17 mouse cellular contexts compared by ENCODE assay signal in the genomic region with DNA sequence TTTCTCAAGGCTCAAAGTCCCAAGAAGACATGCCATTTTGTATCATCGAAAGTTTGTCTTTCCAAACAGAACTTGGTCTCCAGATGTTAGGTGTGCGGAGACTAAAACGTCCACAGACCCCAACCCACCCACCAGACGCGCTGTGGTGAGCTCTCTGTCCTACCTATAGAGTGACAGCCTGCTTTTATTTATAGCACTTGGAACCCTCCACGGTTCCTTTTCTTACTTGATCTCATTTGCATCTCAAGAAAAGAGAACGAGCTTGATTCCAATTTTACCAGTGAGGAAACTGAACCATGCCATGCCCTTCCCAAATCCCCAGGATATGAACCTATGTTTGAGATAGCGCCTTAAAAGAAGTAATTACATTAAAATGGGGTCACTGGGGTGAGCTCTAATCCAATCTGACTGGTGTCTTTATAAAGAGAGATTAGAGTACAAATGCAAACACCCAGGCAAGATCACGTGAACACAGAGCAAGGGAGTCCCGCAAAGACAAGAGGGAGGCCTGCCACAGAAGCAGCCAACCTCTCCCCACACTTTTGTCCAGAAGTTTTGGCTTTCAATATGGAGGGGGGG. TPM values are rescaled to one million over a fixed set of nuclear protein-coding genes. Genes with fewer than 3 reads are reported as not detected.
DNase-seq lines count a peak whose midpoint lies in the region; ATAC-seq and TF ChIP-seq lines count a peak whose summit lies in the region.
"Had no signal": no experiment of that assay in that cellular context is flagged by ENCODE, and none has a peak within 500 bp of the region (broad histone marks: within the 10 kb centered on the region; RNA-seq: fewer than 3 reads in every experiment).

No protein-coding gene starts in this region.

- peaks cover 60% of the 10 kb centered on the region for H3K4me1 ChIP-seq in heart, embryonic 10.5 days
- peaks cover 26% of the 10 kb centered on the region for H3K4me1 ChIP-seq in midbrain, embryonic 11.5 days (ENCODE audit: control insufficient read depth, insufficient read depth, low read length)
- H3K4me1 ChIP-seq in midbrain, embryonic 15.5 days: peaks cover 11% of the 10 kb centered on the region
- H3K4me1 ChIP-seq in forebrain, embryonic 15.5 days: peaks cover 31% of the 10 kb centered on the region
- peaks cover 19% of the 10 kb centered on the region; the same call in 1 of the 2 replicates for H3K4me1 ChIP-seq in lung, postnatal 0 days (ENCODE audit: insufficient read depth, low read depth, low read length)

- no peaks in the 10 kb centered on the region for H3K9me3 ChIP-seq in heart, embryonic 10.5 days
- no peaks in the 10 kb centered on the region for H3K9me3 ChIP-seq in midbrain, embryonic 11.5 days (ENCODE audit: control insufficient read depth, low read length)
- H3K9me3 ChIP-seq in midbrain, embryonic 15.5 days: no peaks in the 10 kb centered on the region
- H3K9me3 ChIP-seq in forebrain, embryonic 15.5 days: no peaks in the 10 kb centered on the region
- H3K9me3 ChIP-seq in lung, postnatal 0 days (ENCODE audit: low read length): no peaks in the 10 kb centered on the region
- H3K9me3 ChIP-seq: embryonic facial prominence, embryonic 15.5 days; neural tube, embryonic 15.5 days had no signal

- H3K27ac ChIP-seq in heart, embryonic 10.5 days: peak overlapping the region; percentile 79
- H3K27ac ChIP-seq in midbrain, embryonic 11.5 days (ENCODE audit: low read depth, low read length): no peak overlapping the region
- no peak overlapping the region for H3K27ac ChIP-seq in midbrain, embryonic 15.5 days
- H3K27ac ChIP-seq in forebrain, embryonic 15.5 days (replicated peaks): no peak overlapping the region
- no peak overlapping the region for H3K27ac ChIP-seq in lung, postnatal 0 days (ENCODE audit: low read length)
- H3K27ac ChIP-seq: embryonic facial prominence, embryonic 15.5 days; hindbrain, embryonic 14.5 days; left cerebral cortex, adult 2 months; neural tube, embryonic 15.5 days had no signal

- no peak overlapping the region for H3K4me3 ChIP-seq in heart, embryonic 10.5 days
- no peak overlapping the region for H3K4me3 ChIP-seq in midbrain, embryonic 11.5 days (ENCODE audit: low read depth, low read length)
- H3K4me3 ChIP-seq in midbrain, embryonic 15.5 days: no peak overlapping the region
- no peak overlapping the region for H3K4me3 ChIP-seq in forebrain, embryonic 15.5 days
- H3K4me3 ChIP-seq in lung, postnatal 0 days (ENCODE audit: low read depth, low read length): no peak overlapping the region
- H3K4me3 ChIP-seq: embryonic facial prominence, embryonic 15.5 days; left cerebral cortex, adult 2 months; neural tube, embryonic 15.5 days had no signal

- no peak for TF ChIP-seq CTCF in lung, postnatal 0 days (IDR thresholded peaks at IDR 0.05)

- DNase-seq in heart, embryonic 10.5 days (ENCODE audit: low spot score): no peak
- DNase-seq in heart, adult 11 months: no peak
- DNase-seq in midbrain, embryonic 11.5 days (ENCODE audit: low spot score, missing footprints): peak; percentile 90
- DNase-seq in lung, postnatal 0 days (ENCODE audit: low spot score): no peak
- DNase-seq: adrenal gland, postnatal 10 days; cerebellum, adult 9-11 months; kidney, postnatal 25 days; left cerebral cortex, postnatal 4 days; liver; thymus, adult 2 months had no signal

- WGBS in heart, embryonic 10.5 days: 73% methylated on average over 10 of the region's 10 CpGs
- 18% methylated on average over 10 of the region's 10 CpGs for WGBS in midbrain, embryonic 11.5 days
- WGBS in midbrain, embryonic 15.5 days: 15% methylated on average over 10 of the region's 10 CpGs
- 9% methylated on average over 10 of the region's 10 CpGs for WGBS in forebrain, embryonic 15.5 days
- 75% methylated on average over 10 of the region's 10 CpGs for WGBS in lung, postnatal 0 days

- ATAC-seq in midbrain, embryonic 11.5 days (ENCODE audit: low FRiP score): peak; percentile 64; the same call in 1 of the 2 replicates
- no peak for ATAC-seq in midbrain, embryonic 15.5 days (replicated peaks)
- ATAC-seq in forebrain, embryonic 15.5 days (replicated peaks): 0 out of 2 replicates have a peak, but pooled peaks have one; percentile 12
- no peak for ATAC-seq in lung, postnatal 0 days
- ATAC-seq in activated CD4-positive, CD25-positive, alpha-beta regulatory T cell, adult 4 months: no peak

- no peaks in the 10 kb centered on the region for H3K36me3 ChIP-seq in heart, embryonic 10.5 days
- no peaks in the 10 kb centered on the region for H3K36me3 ChIP-seq in midbrain, embryonic 11.5 days (ENCODE audit: control insufficient read depth, insufficient read depth, low read length)
- H3K36me3 ChIP-seq in midbrain, embryonic 15.5 days (replicated peaks): no peaks in the 10 kb centered on the region
- no peaks in the 10 kb centered on the region for H3K36me3 ChIP-seq in forebrain, embryonic 15.5 days
- H3K36me3 ChIP-seq in lung, postnatal 0 days (ENCODE audit: insufficient read depth, low read length): no peaks in the 10 kb centered on the region
- H3K36me3 ChIP-seq: embryonic facial prominence, embryonic 15.5 days; neural tube, embryonic 15.5 days had no signal

- TF ChIP-seq EP300 in lung, postnatal 0 days (IDR thresholded peaks at IDR 0.05): no peak

- H3K9ac ChIP-seq in midbrain, embryonic 11.5 days (ENCODE audit: low read length): no peak overlapping the region
- H3K9ac ChIP-seq in midbrain, embryonic 15.5 days: no peak overlapping the region
- H3K9ac ChIP-seq in forebrain, embryonic 15.5 days (replicated peaks): no peak overlapping the region
- H3K9ac ChIP-seq in lung, postnatal 0 days (replicated peaks; ENCODE audit: low read depth): no peak overlapping the region
- H3K9ac ChIP-seq: embryonic facial prominence, embryonic 15.5 days; hindbrain, embryonic 14.5 days; neural tube, embryonic 15.5 days had no signal

- 0 out of 2 replicates have a peak, but pooled peaks cover 7% of the 10 kb centered on the region for H3K27me3 ChIP-seq in heart, embryonic 10.5 days (ENCODE audit: insufficient read depth, poor library complexity, severe bottlenecking)
- H3K27me3 ChIP-seq in midbrain, embryonic 11.5 days (ENCODE audit: control insufficient read depth, insufficient read depth, low read length): peaks cover 32% of the 10 kb centered on the region
- peaks cover 31% of the 10 kb centered on the region for H3K27me3 ChIP-seq in midbrain, embryonic 15.5 days (replicated peaks)
- H3K27me3 ChIP-seq in forebrain, embryonic 15.5 days: peaks cover 16% of the 10 kb centered on the region; the same call in 1 of the 2 replicates
- H3K27me3 ChIP-seq in lung, postnatal 0 days (replicated peaks; ENCODE audit: insufficient read depth, low read length): no peaks in the 10 kb centered on the region

- H3K4me2 ChIP-seq in midbrain, embryonic 11.5 days: no peak overlapping the region; the same call in 1 of the 2 replicates
- H3K4me2 ChIP-seq in midbrain, embryonic 15.5 days: no peak overlapping the region
- H3K4me2 ChIP-seq in forebrain, embryonic 15.5 days (replicated peaks): no peak overlapping the region
- no peak overlapping the region for H3K4me2 ChIP-seq in lung, postnatal 0 days (replicated peaks; ENCODE audit: low read depth, low read length)
- H3K4me2 ChIP-seq: embryonic facial prominence, embryonic 15.5 days; hindbrain, embryonic 14.5 days; neural tube, embryonic 15.5 days had no signal

RNA-seq across cellular contexts. Expression of a gene that starts 48.5 kb away (rescaled TPM):
- 14.7 and 15.2 TPM in 2 replicates for polyA plus RNA-seq in heart, embryonic 10.5 days (2016; fragmentation: Nextera tagmentation; extraction: Ambion mirVana)
- polyA plus RNA-seq in midbrain, embryonic 11.5 days (2014; fragmentation: Nextera tagmentation; extraction: Ambion mirVana): 18.4 and 21.5 TPM in 2 replicates
- 25.3 and 27.3 TPM in 2 replicates for polyA plus RNA-seq in midbrain, embryonic 15.5 days (2015; fragmentation: Nextera tagmentation; extraction: Ambion mirVana)
- polyA plus RNA-seq in forebrain, embryonic 15.5 days (2015; fragmentation: Nextera tagmentation; extraction: Ambion mirVana): 26.4 and 27.6 TPM in 2 replicates
- polyA plus RNA-seq in lung, postnatal 0 days (2015; fragmentation: Nextera tagmentation; extraction: Ambion mirVana): 27.9 and 29.1 TPM in 2 replicates
- polyA plus RNA-seq in activated CD4-positive, CD25-positive, alpha-beta regulatory T cell, adult 4 months (2017; shearing (Covaris generic)): 10 to 100 TPM in 1 of 2 experiments, 1 to 10 TPM in 1; 9.0 to 10.4 TPM

RNA-seq across cellular contexts. Expression of a gene that starts 51.5 kb away (rescaled TPM):
- 0.65 and 1.3 TPM in 2 replicates for polyA plus RNA-seq in heart, embryonic 10.5 days (2016; fragmentation: Nextera tagmentation; extraction: Ambion mirVana)
- 0.15 and 0.28 TPM in 2 replicates for polyA plus RNA-seq in midbrain, embryonic 11.5 days (2014; fragmentation: Nextera tagmentation; extraction: Ambion mirVana)
- polyA plus RNA-seq in midbrain, embryonic 15.5 days (2015; fragmentation: Nextera tagmentation; extraction: Ambion mirVana): 1.3 and 1.4 TPM in 2 replicates
- 1.6 TPM in 2 replicates for polyA plus RNA-seq in forebrain, embryonic 15.5 days (2015; fragmentation: Nextera tagmentation; extraction: Ambion mirVana)
- 12.6 and 14.7 TPM in 2 replicates for polyA plus RNA-seq in lung, postnatal 0 days (2015; fragmentation: Nextera tagmentation; extraction: Ambion mirVana)
- polyA plus RNA-seq in activated CD4-positive, CD25-positive, alpha-beta regulatory T cell, adult 4 months (2017; shearing (Covaris generic)): not detected

RNA-seq across cellular contexts. Expression of a gene that starts 52.5 kb away (rescaled TPM):
- polyA plus RNA-seq in heart, embryonic 10.5 days (2016; fragmentation: Nextera tagmentation; extraction: Ambion mirVana): 1.0 TPM in 2 replicates
- polyA plus RNA-seq in midbrain, embryonic 11.5 days (2014; fragmentation: Nextera tagmentation; extraction: Ambion mirVana): 0.27 and 0.50 TPM in 2 replicates
- 0.72 and 0.88 TPM in 2 replicates for polyA plus RNA-seq in midbrain, embryonic 15.5 days (2015; fragmentation: Nextera tagmentation; extraction: Ambion mirVana)
- 0.73 and 0.75 TPM in 2 replicates for polyA plus RNA-seq in forebrain, embryonic 15.5 days (2015; fragmentation: Nextera tagmentation; extraction: Ambion mirVana)
- polyA plus RNA-seq in lung, postnatal 0 days (2015; fragmentation: Nextera tagmentation; extraction: Ambion mirVana): not detected in 2 replicates
- not detected for polyA plus RNA-seq in activated CD4-positive, CD25-positive, alpha-beta regulatory T cell, adult 4 months (2017; shearing (Covaris generic))

Comparison
In these comparisons a context has a peak if more than half of its experiments do, and no peak if none do; other contexts are left out.
1. ATAC-seq: peak in midbrain, embryonic 11.5 days (single experiment) and forebrain, embryonic 15.5 days (single experiment); none in midbrain, embryonic 15.5 days (single experiment), lung, postnatal 0 days (single experiment) and activated CD4-positive, CD25-positive, alpha-beta regulatory T cell, adult 4 months (single experiment).